Mouse (Mus musculus) hindlimb bud, embryonic 11.5 days (tissue): ENCODE data around the gene Prrc2c.
"Not testable (repeated sequence)": the region's sequence is repeated elsewhere in the genome, so short reads cannot be mapped to it uniquely, and the experiment has no call there.

Experiments
- DNase-seq: peaks from one replicate; pipeline ENCODE4 v3.0.0-alpha.2; 2012; ENCODE audit warnings: low read depth, low spot score; ENCODE audit errors: extremely low spot score

The Prrc2c gene

DNA sequence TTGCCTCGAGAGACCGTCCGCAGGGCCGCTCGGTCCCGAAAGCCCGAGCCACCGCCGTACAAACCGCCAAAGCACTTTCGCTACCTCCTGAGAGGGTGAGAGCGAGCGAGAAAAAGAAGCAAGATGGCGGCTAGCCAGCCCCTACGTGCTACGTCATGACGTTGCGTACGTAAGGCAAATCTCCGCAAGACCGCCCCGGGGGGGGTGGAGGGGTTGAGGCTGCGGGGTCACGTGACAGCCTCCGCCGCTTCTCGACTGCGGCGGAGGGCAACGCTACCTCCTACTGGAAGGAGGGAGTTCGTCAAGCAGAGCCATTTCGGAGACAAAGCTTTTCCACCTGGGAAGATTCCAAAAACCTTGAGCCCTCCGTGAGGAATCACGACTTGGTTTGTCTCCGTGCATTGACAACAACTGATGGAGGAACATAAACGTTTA lies at the start of gene Prrc2c:
Gene Prrc2c (minus strand): TSS at position 156 of the 435 bp plus-strand sequence.
- DNase-seq, result peak; percentile 96

DNA sequence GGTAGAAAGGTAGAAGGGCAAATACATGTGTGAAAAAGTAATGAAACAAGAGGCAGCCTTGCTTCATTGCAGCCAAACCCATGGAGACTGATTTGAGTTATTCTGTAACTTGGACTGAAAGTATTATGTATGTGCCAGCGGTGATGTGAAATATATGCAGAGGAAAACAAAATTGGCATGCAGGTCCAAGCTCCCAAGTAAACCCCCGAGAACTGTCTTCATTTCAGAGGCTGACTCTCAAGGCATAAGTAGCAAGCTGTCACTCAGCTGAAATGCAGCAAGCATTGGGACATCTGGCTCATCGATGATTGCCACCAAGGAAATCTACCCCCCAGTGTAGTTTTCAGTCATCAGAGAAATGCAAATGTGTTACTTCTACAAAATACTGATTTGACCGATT lies 44.9 kb upstream of the Prrc2c start:
- DNase-seq, result no peak

DNA sequence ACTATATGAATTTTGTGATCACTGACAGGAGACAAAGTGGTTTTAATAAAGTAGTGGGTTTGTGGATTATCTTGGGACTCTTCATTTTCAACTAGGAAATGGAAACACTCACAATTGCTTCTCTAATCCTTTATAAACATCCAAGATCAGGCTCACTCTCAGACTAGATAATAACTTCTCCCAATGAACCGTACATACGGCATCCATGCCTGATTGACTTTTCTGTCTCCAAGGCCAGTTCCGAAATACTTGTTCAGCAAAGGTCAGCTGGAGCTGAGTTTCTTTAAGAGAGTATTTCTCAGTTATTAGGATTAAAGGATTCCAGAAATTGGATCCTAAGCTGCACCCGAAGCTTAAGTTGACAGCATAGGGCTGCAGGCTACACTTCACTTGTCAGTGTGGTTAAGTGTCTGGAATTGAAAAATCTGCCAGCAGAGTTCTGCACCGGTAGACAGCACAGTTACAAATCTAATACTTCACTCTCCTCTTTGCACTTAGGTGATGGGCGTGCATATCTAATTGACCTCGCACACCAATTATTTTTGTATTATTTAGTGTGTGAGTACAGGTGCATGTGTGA lies 43.4 kb upstream of the Prrc2c start:
- DNase-seq, result no peak

DNA sequence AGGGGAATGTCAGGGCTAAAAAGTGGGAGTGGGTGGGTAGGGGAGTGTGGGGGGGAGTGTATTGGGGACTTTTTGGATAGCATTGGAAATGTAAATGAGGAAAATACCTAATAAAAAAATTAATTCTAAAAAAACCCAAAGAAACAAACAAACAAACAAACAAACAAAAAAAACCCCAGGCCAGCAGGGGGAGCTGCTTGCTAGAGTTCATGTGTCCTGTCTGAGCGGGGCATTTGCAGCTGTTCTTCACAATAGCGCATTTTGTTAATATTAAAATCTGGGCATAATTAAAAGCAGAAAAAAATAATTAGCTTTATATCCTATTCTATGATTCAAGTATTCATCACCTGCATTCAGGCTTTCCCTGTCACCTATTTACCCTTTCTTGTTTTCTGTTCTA lies 40.7 kb upstream of the Prrc2c start:
- DNase-seq, result not testable (repeated sequence)

DNA sequence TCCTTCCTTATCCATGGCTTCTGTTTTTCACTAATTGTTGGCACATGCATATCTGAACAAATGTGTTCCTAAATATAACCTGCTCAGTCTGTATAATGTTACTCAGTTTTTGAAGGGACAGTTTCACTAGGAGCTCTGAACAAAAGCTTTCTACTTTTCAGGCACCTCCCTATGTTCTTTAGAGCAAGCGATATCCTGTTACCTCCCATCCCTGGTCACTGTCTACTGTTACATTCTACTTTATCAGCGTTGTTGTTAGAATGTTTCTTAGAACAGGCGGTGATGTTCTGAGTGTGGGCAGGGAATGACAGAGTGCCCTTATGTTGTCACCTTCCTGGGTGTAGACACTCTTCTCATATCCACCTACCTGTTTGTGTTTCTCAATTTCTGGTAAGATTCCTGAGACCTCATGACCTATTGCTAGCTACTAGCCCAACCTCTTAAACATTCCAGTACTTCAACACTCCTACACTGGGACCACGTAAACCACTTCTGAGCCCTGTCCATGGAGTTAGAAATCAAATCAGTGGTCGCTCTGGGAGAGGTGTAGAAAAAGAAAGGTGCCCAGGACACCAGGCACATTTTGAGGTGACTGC lies 37.7 kb upstream of the Prrc2c start:
- no peak for DNase-seq

DNA sequence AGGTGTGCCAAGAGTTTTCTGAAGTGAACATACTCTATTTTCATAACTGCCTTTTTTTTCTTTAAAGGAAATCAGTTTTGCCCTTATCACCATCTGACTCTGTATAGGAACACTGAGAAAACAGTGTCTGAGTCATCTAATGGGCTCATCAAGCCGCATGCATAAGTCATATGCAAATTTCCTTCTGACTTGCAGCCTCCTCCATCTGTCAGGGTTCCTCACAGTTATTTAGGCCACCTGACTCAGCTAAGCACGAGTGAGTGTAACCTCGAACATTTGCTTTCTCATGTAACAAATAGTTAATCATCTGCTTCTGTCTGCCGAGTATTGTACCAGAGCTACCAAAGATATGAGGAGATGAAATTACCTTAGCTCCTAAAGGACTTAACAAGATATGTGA lies 33.3 kb upstream of the Prrc2c start:
- no peak for DNase-seq

DNA sequence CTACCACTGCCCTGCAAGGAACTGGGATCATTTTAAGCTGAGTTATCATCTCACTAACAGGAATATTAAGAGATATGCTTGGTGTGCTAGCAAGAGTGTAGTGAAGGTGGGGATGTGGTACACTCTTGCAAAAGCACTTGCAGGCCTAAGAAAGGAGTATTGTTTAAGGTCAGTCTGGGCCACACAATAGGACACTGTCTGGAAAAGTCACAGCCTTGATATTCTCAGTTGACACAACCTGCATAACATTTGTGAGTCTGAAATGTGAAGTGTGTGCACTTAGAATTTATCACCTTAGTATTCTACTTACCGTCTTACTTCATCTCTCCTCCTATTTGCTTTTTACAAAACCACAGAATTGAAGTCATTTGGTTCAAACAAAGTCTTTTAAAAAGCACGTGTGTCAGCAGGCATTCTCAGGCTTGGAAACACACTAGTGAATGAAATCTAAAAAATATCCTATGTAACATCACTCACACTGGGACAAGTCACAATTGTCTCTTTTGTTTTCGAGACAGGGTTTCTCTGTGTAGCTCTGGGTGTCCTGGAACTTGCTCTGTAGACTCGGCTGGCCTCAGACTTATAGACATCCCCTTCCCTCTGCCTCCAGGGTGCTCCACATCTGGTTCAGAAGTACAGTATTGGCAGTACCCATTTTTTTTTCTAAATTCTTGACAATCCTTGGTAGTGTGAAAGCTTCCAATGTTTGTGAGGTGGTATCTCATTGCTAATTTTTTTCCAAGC lies 31.4 kb upstream of the Prrc2c start:
- no peak for DNase-seq

DNA sequence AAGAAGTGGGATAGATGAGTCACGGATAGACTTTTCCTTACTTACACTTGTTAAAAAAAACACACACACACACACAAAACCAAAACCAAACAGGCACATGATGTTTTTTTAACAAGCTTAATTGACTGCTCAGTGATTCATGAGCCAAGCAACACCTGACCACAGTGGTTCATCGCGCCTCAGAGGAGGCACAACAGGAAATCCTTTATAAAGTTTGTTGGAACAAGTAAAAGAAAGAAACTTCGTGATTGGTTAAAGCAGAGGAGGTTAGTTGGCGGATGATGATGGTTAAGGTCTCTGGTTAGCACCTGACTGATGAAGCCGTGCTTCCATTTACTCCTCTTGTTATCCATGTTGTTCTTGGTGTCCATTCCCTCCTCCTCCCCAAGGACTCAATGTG lies 11.7 kb upstream of the Prrc2c start:
- DNase-seq, result no peak

DNA sequence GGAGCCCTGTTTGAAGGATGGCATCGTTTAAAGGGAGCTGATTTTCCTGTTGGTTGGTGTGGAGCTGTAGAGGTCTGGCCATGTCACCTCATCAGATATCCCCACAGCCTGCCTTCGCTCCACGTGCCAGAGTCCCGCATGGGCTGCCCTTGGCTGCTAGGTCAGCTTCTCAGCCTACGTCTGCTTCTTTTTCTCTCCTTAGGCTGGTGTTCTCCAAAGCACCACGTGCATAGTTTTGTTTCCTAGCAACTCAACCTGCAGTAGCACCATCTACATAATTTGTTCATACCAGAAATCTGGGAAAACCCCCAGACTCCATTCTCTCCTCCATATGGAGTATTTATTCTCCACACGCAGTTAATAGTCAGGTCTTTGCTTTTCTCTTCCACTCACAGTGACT lies 9.3 kb upstream of the Prrc2c start:
- DNase-seq, result no peak

DNA sequence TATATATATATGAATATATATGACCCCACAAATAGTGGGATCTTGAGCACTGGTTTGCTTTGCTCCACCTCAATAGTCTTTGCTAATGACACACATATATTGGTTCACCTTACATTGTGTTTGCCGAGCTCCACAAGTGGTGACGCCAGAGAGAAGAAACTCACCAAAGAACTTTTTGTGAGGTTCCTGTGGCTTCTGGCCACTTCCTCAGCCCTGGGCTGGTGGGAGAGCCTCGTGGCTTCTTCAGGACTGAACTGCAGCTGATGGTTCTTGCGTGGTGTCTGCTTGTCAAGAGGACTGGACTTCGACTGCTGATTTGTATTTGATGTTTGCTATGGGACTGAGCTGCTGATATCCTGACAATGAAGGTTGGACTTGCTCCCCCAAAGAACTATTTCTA lies 8.4 kb upstream of the Prrc2c start:
- DNase-seq, result no peak

DNA sequence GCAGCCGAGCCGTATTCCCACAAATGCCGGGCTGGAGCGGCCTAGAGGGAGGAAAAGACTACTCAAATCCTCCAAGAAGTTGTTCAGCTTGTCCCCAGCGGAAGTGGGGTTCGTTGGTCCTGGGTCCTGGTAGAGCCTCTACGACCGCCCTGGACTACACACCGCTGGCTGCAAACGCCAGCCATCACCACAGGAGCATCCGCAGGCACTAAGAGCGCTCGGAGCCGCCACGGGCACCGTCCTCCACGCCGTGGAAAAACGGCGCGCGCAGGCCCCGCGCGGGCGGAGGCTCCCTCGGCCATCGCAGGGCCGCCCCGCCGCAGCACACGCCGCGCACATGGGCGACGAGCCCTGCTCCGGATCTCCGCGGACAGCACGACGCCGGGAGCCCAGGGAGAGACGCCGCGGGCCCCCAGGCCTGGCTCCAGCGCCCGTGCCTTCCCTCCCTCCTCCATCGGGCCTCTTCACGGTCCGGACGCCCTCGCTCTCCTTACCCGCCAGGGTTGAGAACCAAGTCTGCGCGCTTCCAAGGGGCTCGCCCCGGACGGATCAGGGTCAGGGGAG lies 443 bp downstream of the Prrc2c start:
- DNase-seq, result no peak

DNA sequence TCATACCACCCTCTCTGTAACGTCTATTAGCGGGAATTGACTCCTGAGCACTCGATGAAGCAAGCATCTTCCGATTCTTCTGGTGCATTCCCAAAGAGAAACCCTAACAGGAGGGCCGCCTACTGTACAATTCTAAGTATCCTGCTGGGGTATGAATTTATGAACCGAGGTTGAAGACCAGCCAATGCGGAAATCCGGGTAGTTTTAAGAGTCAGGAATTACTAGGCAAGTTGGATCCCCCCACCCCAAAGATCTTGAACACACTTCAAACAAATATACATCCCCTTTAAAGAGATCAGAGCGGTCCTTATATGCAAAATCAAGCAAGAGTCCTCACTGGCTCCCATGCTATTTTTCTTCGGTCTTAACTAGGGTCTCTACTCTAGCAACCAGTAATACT lies 950 bp downstream of the Prrc2c start:
- DNase-seq, result no peak

DNA sequence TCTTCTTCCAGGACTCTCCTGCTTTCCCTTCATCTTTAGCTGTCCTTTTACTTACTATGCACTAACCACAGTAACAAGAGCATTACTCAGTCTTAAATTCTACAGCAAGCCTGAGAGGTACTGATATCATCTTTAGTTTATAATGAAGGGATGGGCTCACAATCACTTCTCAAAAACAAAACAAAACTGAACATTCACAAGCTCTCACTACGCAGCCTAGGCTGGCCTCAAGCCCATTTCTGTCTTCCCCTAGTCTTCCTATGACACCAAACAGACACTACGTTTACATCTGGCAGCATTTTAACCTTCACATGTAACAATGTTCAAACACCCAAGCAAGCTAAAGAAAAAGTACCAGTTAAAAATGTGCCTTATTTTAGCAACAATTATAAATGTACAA lies 1.9 kb downstream of the Prrc2c start:
- no peak for DNase-seq

DNA sequence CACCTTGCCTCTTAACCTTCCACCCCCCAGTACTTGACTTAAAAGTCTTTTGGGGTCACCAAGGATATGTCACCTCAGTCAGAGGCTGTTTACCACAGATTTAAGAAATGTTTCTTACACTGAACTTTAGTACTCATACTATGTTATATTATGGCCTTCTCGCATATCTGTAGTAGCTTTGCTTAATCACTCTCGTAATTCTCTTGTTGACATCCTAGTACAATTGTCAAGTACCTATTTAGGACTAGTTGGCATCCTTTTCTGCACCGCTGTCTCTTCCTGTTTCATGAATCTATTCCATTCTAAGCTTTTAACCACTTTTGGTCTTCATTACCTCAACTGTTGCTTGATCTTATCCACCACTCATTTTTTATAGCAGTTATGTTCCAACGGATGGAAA lies 5.3 kb downstream of the Prrc2c start:
- DNase-seq, result no peak

DNA sequence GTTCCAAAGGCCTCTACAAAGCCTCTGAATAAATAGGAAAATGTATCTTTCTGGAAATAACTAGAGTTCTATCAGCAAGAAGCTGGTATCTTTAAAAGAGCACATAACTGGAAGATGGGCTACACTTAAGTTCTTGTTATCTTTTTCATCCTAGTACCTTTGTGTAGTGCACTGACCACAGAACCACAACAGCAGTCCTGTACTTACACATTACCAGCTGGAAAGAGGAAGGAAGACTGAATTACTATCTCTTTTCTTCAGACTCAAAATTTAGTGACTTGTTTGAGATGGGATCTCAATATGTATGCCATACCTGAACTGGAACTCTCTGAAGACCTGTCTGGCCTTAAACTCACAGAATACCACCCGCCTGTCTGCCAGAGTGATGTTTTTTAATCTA lies 6.1 kb downstream of the Prrc2c start:
- no peak for DNase-seq

DNA sequence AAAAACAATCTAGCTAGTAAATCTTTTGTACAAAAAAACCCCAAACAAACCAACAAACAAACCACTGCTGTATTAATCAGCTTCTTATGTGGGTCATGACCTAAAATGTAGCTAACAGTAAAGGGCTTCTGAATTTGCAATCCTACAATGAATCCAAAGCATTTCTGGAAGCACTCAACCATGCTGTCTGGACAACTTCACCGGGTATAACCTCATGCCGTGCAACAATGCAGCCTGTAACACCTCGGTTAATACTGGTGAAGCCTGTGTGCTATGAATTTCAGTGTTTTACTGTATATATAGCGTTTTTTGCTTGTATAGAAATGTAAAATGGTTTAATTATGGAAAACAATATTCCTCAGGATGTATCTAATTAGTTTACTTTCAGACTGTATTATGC lies 8.3 kb downstream of the Prrc2c start:
- no peak for DNase-seq

DNA sequence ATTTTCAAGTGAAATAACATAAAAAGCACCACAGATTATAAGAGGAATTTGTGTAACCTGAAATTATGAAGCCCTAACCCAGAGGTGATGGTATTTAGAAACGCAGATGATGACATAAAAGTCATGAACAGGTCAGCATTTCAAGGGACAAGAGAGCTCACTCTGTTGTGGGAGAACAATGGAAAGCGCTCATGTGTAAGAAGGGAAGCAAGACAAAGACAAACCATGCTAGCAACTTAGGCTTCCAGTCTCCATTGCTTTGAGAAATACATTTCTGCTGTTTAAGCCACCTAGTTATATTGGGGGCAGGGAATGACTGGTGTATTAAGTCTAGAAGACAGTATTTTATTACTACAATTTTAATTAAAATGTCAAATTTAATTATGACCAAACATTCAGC lies 10.9 kb downstream of the Prrc2c start:
- no peak for DNase-seq

DNA sequence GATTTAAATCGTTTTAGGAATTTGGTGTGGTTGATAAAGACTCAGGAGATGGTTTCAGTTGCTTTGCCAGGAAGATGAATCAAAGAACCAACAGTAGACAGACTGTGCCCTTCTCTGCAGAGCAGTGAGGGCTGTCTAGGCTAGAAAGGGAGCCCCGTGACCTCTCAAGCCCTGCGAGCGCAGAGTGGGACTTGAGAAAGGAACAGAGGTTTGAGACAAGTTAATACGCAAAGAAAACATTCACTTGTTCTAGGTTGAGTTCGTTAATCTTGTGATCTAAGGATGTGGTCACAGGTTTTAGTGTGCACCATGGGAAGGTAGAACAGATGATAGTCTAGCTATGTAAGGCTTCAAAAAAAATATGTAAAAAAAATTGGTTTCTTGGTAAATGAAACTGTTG lies 12.4 kb downstream of the Prrc2c start:
- no peak for DNase-seq

DNA sequence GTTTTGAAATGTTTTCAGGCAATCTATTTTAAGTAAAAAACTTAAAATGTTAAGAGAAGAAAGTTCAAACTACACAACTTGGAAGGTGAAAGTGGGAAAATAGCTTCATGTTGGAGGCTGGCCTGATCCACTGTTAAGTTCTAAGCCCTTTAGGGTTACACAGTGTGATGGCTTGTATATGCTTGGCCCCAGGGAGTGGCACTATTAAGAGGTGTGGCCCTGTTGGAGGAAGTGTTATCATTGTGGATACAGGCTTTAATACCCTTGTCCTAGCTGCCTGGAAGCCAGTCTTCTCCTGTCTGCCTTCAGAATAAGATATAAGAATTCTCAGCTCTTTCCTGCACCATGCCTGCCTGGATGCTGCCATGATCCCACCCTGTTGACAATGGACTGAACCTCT lies 16.7 kb downstream of the Prrc2c start:
- DNase-seq, result no peak

DNA sequence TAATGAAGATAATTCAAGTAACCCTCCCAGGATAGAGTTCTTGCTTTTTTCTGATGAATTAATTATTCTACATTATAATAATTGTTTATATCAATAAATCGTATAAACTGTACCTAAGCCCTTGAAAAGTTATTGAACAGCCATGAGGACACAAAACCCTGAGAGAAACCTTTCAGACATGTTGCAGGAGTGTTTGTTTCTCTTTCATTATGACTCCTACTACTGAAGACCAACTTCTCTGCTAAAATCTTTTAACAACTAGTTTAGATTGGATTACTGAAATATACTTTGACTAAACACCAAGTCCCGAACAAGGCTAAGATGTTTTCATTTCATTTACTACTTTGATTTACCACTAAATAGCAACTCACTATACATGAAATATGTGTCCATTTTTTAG lies 19.7 kb downstream of the Prrc2c start:
- no peak for DNase-seq

DNA sequence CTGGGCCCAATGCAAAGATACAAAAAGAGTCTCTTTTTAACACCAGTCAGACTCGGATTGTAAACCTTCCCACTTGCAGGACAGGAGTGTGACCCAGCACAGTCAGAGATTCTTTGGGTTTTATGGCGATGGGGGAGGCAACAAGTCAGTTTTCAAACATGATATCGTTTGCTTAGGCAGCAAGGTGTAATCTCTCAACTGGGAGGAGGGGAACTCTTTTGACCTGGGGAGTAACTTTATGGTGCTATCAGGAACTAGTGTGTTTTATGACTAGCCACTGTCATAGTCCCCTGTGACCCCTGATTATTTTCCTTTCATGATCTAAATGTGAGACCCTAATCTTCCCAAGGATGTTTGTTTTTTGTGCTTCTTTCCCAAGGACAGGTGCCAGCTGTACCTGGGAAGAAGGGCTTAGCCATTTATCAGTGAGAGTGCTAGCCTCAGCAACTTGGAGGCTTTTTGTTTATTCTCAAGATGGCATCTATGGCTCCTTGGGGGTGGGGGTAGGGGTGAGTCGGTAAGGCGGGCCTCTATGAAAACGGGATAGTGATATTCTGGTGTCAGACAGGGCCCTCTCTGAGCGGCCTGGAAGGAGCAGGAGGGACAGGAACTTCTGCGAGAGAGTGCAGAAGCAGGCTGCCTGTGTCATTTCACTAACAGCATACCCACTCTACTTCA lies 39.8 kb downstream of the Prrc2c start:
- no peak for DNase-seq

DNA sequence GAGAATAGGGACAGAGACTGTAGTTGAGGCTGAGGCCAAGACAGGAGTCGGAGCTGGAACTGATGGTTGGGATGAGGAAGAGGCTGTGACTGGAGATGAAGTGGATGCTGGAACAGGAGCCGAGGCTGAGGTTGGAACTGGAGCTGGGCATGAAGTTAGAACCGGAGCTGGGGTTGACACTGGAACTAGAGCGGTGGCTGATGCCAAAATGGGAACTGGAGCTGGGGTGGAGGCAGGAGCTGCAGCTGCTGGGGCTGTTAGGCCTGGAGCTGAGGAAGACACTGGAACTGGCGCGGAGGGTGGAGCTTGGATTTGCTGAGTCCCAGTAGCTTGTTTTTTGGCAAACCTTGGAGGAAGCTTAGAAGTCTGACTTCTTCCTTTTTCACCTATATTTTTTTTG lies 42.5 kb downstream of the Prrc2c start:
- DNase-seq, result no peak
